Mouse (Mus musculus): ENCODE measurements at regions not wholly inside any gene's neighbourhood (a gene's known extent, or its start where the extent isn't known, plus 50 kb on each side); places are given as distances from the start of the nearest gene placed in this dataset.
A peak's percentile ranks its signal among the peaks of the same experiment; 100 is the strongest.

DNA sequence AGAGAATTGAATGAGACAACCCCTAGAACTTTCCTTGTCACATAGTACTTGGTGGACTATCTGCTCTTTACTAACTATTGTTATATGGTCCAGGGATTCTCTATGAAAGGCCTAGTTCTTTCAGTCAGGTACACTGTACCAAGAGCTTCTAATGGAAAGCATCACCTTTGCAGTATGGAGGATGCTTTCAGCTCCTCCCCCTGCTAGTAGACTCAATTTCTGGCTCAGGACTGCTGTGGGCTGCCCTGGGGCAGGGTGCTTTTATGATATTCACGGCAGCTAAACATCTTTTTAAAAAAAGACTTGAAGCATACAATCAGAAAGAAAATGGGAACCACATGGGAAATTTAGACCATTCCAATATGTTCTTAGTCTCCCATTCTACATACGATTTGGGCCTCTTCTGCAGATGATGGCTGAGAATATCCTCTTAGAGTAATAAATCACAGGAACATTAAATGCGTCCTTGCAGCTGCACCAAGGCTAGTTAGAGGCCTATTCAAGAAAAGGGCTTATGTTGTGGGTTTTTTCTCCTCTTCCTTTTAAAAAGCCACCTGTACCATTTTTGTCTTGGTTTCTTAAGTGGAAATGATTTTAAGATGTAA, 61.7 kb upstream of the 6030498E09Rik start:
- peak; percentile 5 for DNase-seq (ENCODE audit: low read depth, low spot score)

- peak; percentile 1 for DNase-seq (ENCODE audit: low read depth, low spot score)
Observed at GRCm38 (mm10) chrX:38711442-38712258, 60.8 kb upstream of the 6030498E09Rik start.

All from brain, adult 2 months (tissue).